Mouse (Mus musculus) R1 (cell line): ENCODE results near the gene Bbs9.

ENCODE experiments used
- DNase-seq: peaks from one replicate; pipeline ENCODE4 v3.0.0-alpha.2; 2018; ENCODE audit warnings: low read depth, low spot score

The Bbs9 gene

GRCm38 (mm10) chr9:22805981-22806380, 330.5 kb downstream of the Bbs9 start:
- DNase-seq = no peak

- no peak for DNase-seq
Observed at GRCm38 (mm10) chr9:22806494-22806893, 331.0 kb downstream of the Bbs9 start.

- DNase-seq = peak; percentile 26
Observed at GRCm38 (mm10) chr9:22807693-22808092, 332.2 kb downstream of the Bbs9 start.

- no peak for DNase-seq
Observed at GRCm38 (mm10) chr9:22809621-22810126, 334.2 kb downstream of the Bbs9 start.

- DNase-seq = no peak
Observed at GRCm38 (mm10) chr9:22810454-22810853, 334.9 kb downstream of the Bbs9 start.

GRCm38 (mm10) chr9:22811931-22812330, 336.4 kb downstream of the Bbs9 start:
- no peak for DNase-seq

GRCm38 (mm10) chr9:22814407-22815092, 339.0 kb downstream of the Bbs9 start:
- no peak for DNase-seq

GRCm38 (mm10) chr9:22815093-22815458, 339.6 kb downstream of the Bbs9 start:
- no peak for DNase-seq

GRCm38 (mm10) chr9:22819539-22819938, 344.0 kb downstream of the Bbs9 start:
- no peak for DNase-seq

GRCm38 (mm10) chr9:22820646-22821185, 345.2 kb downstream of the Bbs9 start:
- DNase-seq = no peak

GRCm38 (mm10) chr9:22822770-22823169, 347.3 kb downstream of the Bbs9 start:
- no peak for DNase-seq

- no peak for DNase-seq
Observed at GRCm38 (mm10) chr9:22823856-22824255, 348.3 kb downstream of the Bbs9 start.

GRCm38 (mm10) chr9:22824910-22825309, 349.4 kb downstream of the Bbs9 start:
- DNase-seq = no peak

- DNase-seq = no peak
Observed at GRCm38 (mm10) chr9:22826571-22826990, 351.1 kb downstream of the Bbs9 start.

GRCm38 (mm10) chr9:22827176-22827770, 351.8 kb downstream of the Bbs9 start:
- no peak for DNase-seq

GRCm38 (mm10) chr9:22829212-22829960, 353.9 kb downstream of the Bbs9 start:
- no peak for DNase-seq

GRCm38 (mm10) chr9:22834994-22835512, 359.5 kb downstream of the Bbs9 start:
- DNase-seq = no peak

GRCm38 (mm10) chr9:22837000-22837399, 361.5 kb downstream of the Bbs9 start:
- DNase-seq = no peak

GRCm38 (mm10) chr9:22837702-22838210, 362.2 kb downstream of the Bbs9 start:
- peak; percentile 80 for DNase-seq

GRCm38 (mm10) chr9:22846048-22846447, 370.5 kb downstream of the Bbs9 start:
- no peak for DNase-seq

- peak; percentile 81 for DNase-seq
Observed at GRCm38 (mm10) chr9:22846783-22847182, 371.3 kb downstream of the Bbs9 start.

- DNase-seq = no peak
Observed at GRCm38 (mm10) chr9:22848800-22849199, 373.3 kb downstream of the Bbs9 start.
